Mouse (Mus musculus) cerebellum, adult 9-11 months (tissue): ENCODE results near the gene Vmn1r188.
"Not testable (repeated sequence)": the region's sequence is repeated elsewhere in the genome, so short reads cannot be mapped to it uniquely, and the experiment has no call there.

Experiments
- DNase-seq: peaks from one replicate; pipeline ENCODE4 v3.0.0; 2022

The Vmn1r188 gene

DNA sequence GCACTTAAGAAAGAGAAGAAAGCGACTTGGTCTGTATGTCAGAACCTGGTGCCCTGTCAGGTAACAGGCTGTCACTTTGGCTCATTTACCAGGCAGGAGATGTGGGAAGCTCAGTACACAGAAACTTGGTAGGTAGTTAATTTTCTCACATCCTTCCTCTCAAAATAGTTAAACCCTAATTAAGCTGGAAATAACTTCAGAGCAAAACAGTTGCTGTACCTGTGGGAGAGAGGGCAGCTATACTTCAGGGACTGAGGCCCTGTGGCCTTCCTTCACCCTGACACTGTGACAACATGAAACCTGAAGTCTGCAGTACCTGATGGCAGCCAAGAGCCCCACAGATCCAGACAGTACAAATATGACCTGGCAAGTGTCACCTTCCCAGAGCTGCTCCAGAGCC is at the start of gene Vmn1r188:
Gene Vmn1r188 (plus strand): TSS at position 301 of the 400 bp plus-strand sequence.
- DNase-seq: not testable (repeated sequence)

DNA sequence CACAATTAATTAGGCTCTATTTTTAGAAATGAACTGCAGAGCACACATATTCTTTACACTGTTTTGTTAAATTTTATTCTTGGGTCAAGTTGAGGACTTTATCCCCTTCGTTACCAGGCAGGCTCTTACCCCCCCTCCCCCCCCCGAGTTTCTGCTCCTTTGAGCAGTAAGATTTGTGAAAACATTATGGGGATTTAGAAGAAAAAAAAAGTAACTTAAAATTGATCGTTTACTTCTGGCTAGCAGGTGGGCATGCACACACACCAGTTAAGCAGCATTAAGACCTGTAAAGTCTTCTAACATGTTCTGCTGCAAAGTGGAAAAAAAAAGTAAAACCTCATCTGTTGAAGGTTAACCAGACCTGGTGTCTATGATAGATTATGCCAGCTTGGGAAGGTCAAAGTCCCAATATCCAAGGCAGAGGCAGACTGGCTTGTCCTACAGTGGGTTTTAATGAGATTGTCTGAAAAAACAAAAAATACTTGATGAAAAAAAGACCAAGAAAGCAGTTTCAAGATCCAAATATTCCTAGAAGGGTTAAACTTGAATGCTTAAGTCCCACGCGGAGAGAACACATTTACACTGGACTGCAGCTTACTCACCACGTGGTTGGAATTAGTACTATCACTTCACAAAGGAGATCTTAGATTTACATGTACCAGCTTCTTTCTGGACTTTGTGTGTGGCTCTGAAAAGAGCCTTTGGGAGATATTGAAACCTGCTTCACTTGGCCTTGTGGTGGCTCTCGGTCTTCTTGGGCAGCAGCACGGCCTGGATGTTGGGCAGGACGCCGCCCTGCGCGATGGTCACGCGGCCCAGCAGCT is 49.6 kb upstream of the Vmn1r188 start:
- no peak for DNase-seq

DNA sequence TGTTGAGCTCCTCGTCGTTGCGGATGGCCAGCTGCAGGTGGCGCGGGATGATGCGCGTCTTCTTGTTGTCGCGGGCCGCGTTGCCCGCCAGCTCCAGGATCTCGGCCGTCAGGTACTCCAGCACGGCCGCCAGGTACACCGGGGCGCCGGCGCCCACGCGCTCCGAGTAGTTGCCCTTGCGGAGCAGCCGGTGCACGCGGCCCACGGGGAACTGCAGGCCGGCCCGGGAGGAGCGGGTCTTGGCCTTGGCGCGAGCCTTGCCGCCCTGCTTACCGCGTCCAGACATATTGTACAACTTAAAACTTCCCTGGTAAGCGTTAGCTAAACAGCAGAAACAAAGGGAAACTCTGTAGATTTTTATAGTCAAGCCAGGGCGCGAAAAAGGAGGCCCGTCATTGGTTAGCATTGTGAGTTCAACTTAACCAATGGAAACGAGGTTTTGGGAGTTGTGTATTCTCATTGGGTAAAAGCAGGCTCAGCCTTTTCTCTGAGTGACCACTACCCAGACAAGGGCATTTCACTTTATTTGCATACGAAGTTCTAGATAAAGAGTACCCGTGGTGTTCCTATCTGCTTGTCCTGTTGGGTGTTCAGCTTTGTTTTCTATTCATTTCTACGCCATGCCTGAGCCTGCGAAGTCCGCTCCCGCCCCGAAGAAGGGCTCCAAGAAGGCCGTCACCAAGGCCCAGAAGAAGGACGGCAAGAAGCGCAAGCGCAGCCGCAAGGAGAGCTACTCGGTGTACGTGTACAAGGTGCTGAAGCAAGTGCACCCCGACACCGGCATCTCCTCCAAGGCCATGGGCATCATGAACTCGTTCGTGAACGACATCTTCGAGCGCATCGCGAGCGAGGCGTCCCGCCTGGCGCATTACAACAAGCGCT is 48.7 kb upstream of the Vmn1r188 start, which contains the start of the genes Hist1h2ah and Hist1h2bk:
Gene Hist1h2ah (minus strand): TSS at position 302 of the 882 bp plus-strand sequence.
Gene Hist1h2bk (plus strand): TSS at position 604 of the 882 bp plus-strand sequence.
- peak; percentile 86 for DNase-seq

DNA sequence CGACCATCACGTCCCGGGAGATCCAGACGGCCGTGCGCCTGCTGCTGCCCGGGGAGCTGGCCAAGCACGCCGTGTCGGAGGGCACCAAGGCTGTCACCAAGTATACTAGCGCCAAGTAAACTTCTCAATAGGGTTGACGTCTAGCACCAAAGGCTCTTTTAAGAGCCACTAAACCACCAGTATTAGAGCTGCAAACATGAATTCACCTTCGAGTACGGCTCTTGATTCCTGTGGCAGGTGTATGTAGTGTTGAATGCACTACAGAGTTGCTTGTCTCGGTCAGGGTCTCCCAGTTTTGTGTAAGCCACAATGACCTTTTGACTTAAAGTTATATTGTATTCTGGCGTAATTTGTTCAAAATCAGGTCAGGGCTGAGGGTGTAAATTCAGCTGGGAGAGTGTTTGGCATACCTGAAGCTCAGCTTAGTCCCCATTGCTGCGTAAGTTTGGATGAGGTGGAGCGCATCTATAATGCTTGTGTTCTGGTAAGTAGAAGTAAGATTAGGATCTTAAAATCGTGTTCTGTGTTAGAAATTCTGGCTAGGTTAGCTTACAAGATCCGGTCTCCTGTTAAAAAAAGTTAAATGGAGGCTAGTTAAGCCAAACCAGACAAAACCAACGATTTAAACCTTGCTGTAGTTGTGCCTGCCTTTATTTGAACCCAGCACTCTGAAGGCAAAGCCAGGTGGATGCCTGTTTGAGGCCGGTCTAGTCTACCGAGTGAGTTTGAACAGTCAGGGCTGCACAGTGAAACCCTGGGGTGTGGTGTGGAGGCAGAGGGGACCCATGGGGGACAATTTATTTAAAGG is 47.9 kb upstream of the Vmn1r188 start:
- DNase-seq: no peak

- no peak for DNase-seq
Observed at GRCm38 (mm10) chr13:22036986-22037385, 47.3 kb upstream of the Vmn1r188 start.

DNA sequence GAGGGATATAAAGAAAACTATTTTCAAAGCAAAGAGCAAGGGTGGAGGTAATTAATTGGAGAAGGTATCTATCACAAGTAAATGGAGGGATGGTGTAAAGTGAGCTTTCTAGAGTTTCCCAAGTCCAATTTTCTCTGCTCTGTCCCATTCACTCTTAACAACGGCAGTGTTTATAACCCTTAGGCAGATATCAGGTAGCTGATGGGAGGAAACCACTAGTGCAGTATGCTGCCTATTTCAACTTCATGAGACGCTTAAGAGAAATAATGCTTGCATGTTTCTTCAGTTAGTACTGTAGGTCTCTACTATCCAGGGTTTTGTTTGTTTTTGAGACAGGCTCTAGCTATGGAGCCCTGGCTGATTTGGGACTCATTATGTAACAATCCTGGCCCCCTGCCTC is 46.8 kb upstream of the Vmn1r188 start:
- DNase-seq: no peak

DNA sequence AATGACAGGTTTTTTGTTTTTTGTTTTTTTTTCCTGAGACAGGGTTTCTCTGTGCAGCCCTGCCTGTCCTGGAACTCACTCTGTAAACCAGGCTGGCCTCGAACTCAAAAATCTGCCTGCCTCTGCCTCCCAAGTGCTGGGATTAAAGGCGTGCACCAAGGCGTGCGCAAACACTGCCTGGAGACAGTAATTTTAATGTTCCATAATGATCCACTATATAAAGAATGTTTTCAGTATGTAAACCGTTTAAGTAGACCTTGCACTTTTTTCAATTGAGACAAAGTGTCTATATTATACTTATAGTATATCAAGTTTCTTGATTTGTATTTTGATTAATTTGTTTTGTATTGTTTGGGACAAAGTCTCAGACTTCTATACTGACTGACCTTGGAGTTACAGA is 44.9 kb upstream of the Vmn1r188 start:
- DNase-seq: no peak

- DNase-seq: no peak
Observed at GRCm38 (mm10) chr13:22039951-22040463, 44.2 kb upstream of the Vmn1r188 start.

GRCm38 (mm10) chr13:22040464-22041141 is 43.6 kb upstream of the Vmn1r188 start:
- no peak for DNase-seq

GRCm38 (mm10) chr13:22041142-22041536 is 43.1 kb upstream of the Vmn1r188 start, which contains the start of gene Hist1h4i:
Gene Hist1h4i (minus strand): TSS chr13:22041362.
- DNase-seq: peak; percentile 97

DNA sequence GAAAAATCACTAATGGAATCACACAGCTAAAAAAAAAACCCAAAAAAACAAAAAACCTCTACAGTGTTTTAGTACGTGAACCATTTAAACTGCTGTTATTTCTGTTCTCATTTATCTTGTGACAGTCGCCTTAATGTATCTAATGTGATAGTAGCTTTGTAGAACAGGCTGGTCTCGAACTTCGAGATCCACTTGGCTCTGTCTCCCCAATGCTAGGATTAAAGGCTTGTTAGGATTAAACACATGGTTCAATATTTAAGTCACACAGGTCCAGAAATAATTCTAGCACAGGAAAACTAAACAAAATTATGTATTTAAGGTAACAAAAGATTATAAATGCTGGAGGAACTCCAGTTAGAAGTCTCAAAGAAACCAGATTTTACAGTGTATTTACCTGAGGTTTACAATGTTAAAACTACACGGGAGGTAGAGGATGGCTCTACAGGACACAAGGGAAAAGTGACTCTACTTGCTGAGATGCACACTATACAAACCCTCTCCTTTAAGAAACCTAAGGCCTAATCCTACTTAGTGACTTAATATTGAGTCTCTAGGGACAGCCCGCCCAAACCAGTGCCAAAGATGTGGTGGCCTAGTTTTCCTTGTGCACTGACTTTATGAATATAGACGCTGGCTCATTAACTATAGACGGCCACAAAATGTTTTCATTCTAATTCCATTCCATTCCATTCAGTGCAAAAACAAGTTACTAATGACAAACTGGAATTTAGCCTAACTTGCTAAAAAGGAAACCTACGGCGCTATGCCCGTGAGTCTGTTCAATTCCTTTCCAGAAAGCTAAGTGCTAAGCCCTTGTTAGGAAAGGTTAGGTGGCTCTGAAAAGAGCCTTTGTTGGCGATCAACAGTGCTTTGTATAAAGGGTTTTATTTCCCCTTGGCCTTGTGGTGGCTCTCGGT is 42.3 kb upstream of the Vmn1r188 start:
- no peak for DNase-seq

GRCm38 (mm10) chr13:22042568-22043502 is 41.4 kb upstream of the Vmn1r188 start, which contains the start of the genes Hist1h2ag and Hist1h2bj:
Gene Hist1h2ag (minus strand): TSS chr13:22042944.
Gene Hist1h2bj (plus strand): TSS chr13:22043214.
- peak; percentile 95 for DNase-seq

DNA sequence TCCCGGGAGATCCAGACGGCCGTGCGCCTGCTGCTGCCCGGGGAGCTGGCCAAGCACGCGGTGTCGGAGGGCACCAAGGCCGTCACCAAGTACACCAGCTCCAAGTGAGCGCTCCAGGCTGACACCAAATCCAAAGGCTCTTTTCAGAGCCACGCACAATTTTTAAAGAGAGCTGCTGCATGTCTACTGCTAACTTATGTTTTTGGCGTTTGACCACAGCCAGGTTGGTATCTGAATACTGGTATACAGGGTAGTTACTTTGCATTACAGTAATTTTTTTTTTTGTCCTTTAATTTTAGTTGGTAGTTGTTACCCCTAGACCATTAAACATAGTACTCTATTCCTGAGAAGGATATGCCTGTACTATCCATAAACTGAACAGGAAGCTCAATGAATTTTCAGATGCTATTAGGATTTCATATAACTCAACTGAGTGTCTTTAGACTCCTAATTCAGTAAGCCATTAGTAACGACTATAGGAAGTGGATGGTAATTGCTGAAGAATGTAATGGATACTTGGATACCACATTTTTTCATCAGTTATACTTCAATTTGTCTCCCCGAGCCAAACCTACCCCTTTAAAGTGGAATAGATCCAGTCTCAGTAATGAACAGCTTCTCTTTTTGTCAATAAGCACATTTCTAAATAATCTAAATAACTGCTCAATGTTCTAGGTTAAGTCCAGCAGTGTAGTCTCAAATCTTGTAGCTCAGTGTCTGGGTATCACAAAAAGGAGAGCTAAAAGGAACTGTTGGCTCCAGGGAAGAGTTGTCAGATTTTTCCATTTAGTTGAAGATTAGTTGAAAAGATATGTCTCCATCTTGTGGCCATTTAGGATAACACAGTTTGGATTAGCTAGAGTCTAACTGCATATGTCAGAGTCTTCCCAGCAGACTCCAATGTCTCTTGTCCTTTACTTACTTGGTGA is 40.5 kb upstream of the Vmn1r188 start:
- DNase-seq: peak; percentile 53

DNA sequence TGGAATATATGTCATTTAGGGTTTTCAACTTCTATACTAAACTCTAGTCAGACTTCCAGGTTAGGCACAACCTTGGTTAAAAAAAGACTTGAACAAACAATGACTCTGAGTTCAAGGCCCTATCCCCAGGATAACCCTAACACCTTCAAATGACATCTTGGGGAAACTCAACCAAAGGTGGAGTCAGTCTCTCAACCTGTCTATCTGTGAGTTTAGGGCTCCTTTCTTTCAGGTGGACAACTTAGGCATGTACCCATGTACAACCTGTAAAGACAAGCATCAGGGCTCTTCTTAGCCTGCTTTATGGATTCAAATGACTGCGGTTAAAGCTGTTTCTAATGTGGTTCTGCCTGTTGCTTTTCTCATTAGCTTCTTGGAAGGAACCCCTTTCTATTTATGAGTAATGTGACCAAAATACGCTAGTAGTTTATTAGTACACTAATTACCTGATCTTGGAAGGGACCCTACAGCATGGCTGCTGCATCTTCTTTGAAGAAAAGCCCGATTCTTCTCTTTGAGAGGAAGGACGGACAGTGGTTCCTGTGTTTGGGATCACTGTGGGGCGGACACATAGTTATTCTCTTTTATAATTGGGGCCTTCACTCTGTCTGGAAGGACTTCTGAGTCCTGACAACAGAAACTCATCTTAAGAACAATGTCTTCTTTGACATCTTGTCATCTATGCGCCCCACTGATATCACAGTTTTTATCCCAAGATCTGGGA is 39.6 kb upstream of the Vmn1r188 start:
- no peak for DNase-seq

DNA sequence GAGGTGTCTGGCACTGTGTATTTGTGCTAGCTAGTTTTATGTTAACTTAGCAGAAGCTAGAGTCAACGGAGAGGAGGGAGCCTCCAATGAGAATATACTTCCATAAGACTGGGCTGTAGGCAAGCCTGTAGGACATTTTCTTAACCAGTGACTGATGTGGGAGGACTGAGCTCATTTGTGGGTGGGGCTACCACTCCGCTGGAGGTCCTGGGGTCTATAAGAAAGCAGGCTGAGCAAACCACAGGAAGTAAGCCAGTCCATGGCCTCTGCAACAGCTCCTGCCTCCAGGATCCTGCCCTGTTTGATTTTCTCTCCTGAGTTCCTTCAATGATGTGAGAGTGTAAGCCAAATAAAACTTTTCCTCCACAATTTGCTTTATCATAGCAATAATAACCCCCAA is 38.9 kb upstream of the Vmn1r188 start:
- no peak for DNase-seq

- DNase-seq: no peak
Observed at GRCm38 (mm10) chr13:22049041-22049440, 35.2 kb upstream of the Vmn1r188 start.

GRCm38 (mm10) chr13:22049737-22050440 is 34.4 kb upstream of the Vmn1r188 start:
- no peak for DNase-seq
